Mouse (Mus musculus) midbrain, embryonic 12.5 days (tissue): ENCODE measurements at regions not wholly inside any gene's neighbourhood (a gene's known extent, or its start where the extent isn't known, plus 50 kb on each side); places are given as distances from the start of the nearest gene placed in this dataset.
A peak's percentile ranks its signal among the peaks of the same experiment; 100 is the strongest.

Source experiments
- ATAC-seq: fragments of 200-750 bp; cut with Nextera tagmentation; 2 replicates; pipeline ENCODE4 v1.8.0; 2017; ENCODE audit warnings: low read depth, moderate TSS enrichment, moderate library complexity; ENCODE audit not compliant: low FRiP score
- H3K27ac ChIP-seq: fragments of 300-500 bp; sonication (generic); replicated peaks from 2 replicates; pipeline ENCODE4 v1.5.1; 2016; ENCODE audit warnings: mild to moderate bottlenecking
- H3K27me3 ChIP-seq: fragments of 300-500 bp; sonication (generic); 2 replicates; pipeline ENCODE4 v1.6.1; 2016; ENCODE audit warnings: mild to moderate bottlenecking
- H3K36me3 ChIP-seq: fragments of 300-500 bp; sonication (generic); 2 replicates; pipeline ENCODE4 v1.6.1; 2016
- H3K4me1 ChIP-seq: fragments of 300-500 bp; sonication (generic); 2 replicates; pipeline ENCODE4 v1.6.1; 2016
- H3K4me2 ChIP-seq: fragments of 300-500 bp; sonication (generic); replicated peaks from 2 replicates; pipeline ENCODE4 v1.6.1; 2016; ENCODE audit warnings: mild to moderate bottlenecking, moderate library complexity
- H3K4me3 ChIP-seq: fragments of 300-500 bp; sonication (generic); 2 replicates; pipeline ENCODE4 v1.5.1; 2016; ENCODE audit warnings: mild to moderate bottlenecking
- H3K9ac ChIP-seq: fragments of 300-500 bp; sonication (generic); replicated peaks from 2 replicates; pipeline ENCODE4 v1.6.1; 2016; ENCODE audit warnings: mild to moderate bottlenecking, moderate library complexity
- H3K9me3 ChIP-seq: fragments of 300-500 bp; sonication (generic); 2 replicates; pipeline ENCODE4 v1.6.1; 2016; ENCODE audit warnings: mild to moderate bottlenecking
- WGBS: fragments of 180-500 bp; shearing (Covaris S2); methylation state at CpG from one replicate; pipeline ENCODE4 v1.1.7; 2016; 5-methylcytosine and 5-hydroxymethylcytosine counted together

GRCm38 (mm10) chr3:149601276-149601675 is 610.9 kb upstream of the Adgrl2 start:
- Histone ChIP-seq H3K4me2 (no peak overlapping the region), H3K27ac (no peak overlapping the region), H3K9ac (no peak overlapping the region), H3K4me3 (no peak overlapping the region), H3K4me1 (no peaks in the 10 kb centered on the region), H3K36me3 (no peaks in the 10 kb centered on the region), H3K9me3 (no peaks in the 10 kb centered on the region), H3K27me3 (peaks cover 4% of the 10 kb centered on the region; the same call in 1 of the 2 replicates)
- 86% methylated on average over 5 of the region's 5 CpGs for WGBS
- no peak for ATAC-seq

- Histone ChIP-seq H3K9me3 (no peaks in the 10 kb centered on the region), H3K27me3 (0 out of 2 replicates have a peak, but pooled peaks cover 4% of the 10 kb centered on the region), H3K4me2 (no peak overlapping the region), H3K4me1 (no peaks in the 10 kb centered on the region), H3K27ac (no peak overlapping the region), H3K4me3 (no peak overlapping the region), H3K9ac (no peak overlapping the region), H3K36me3 (no peaks in the 10 kb centered on the region)
- 68% methylated on average over 4 of the region's 4 CpGs for WGBS
- no peak for ATAC-seq
Measured at GRCm38 (mm10) chr3:149594470-149594869, 604.1 kb upstream of the Adgrl2 start.

GRCm38 (mm10) chr3:149585769-149586168 is 595.4 kb upstream of the Adgrl2 start:
- H3K27me3 ChIP-seq, result no peaks in the 10 kb centered on the region
- no peak overlapping the region for H3K4me2 ChIP-seq
- no peaks in the 10 kb centered on the region for H3K36me3 ChIP-seq
- 25% methylated on average over 2 of the region's 2 CpGs for WGBS
- H3K27ac ChIP-seq, result no peak overlapping the region
- no peak overlapping the region for H3K4me3 ChIP-seq
- H3K4me1 ChIP-seq, result peaks cover 8% of the 10 kb centered on the region
- peak; percentile 55; the same call in 1 of the 2 replicates for ATAC-seq
- no peaks in the 10 kb centered on the region for H3K9me3 ChIP-seq
- no peak overlapping the region for H3K9ac ChIP-seq

GRCm38 (mm10) chr3:149581141-149581540 is 590.8 kb upstream of the Adgrl2 start:
- peaks cover 8% of the 10 kb centered on the region for H3K4me1 ChIP-seq
- no peak overlapping the region for H3K27ac ChIP-seq
- H3K9me3 ChIP-seq, result no peaks in the 10 kb centered on the region
- no peaks in the 10 kb centered on the region for H3K27me3 ChIP-seq
- 20% methylated on average over 3 of the region's 3 CpGs for WGBS
- no peak overlapping the region for H3K9ac ChIP-seq
- H3K36me3 ChIP-seq, result no peaks in the 10 kb centered on the region
- ATAC-seq, result peak; percentile 63; the same call in 1 of the 2 replicates
- no peak overlapping the region for H3K4me2 ChIP-seq
- H3K4me3 ChIP-seq, result no peak overlapping the region

- 81% methylated on average over 3 of the region's 3 CpGs for WGBS
- no peak overlapping the region for H3K27ac ChIP-seq
Measured at GRCm38 (mm10) chr3:149575678-149576077, 585.3 kb upstream of the Adgrl2 start.

GRCm38 (mm10) chr3:149566853-149567252 is 576.5 kb upstream of the Adgrl2 start:
- Histone ChIP-seq H3K4me3 (no peak overlapping the region), H3K36me3 (no peaks in the 10 kb centered on the region), H3K4me2 (no peak overlapping the region), H3K9me3 (no peaks in the 10 kb centered on the region), H3K27ac (no peak overlapping the region), H3K27me3 (no peaks in the 10 kb centered on the region), H3K4me1 (no peaks in the 10 kb centered on the region), H3K9ac (no peak overlapping the region)
- no peak for ATAC-seq
- WGBS, result 88% methylated on average over 6 of the region's 6 CpGs

More at GRCm38 (mm10) chr3:149575678-149576077, 585.3 kb upstream of the Adgrl2 start:
- Histone ChIP-seq H3K4me2 (no peak overlapping the region), H3K9ac (no peak overlapping the region), H3K4me3 (no peak overlapping the region), H3K9me3 (no peaks in the 10 kb centered on the region), H3K27me3 (no peaks in the 10 kb centered on the region), H3K36me3 (no peaks in the 10 kb centered on the region), H3K4me1 (no peaks in the 10 kb centered on the region)
- no peak for ATAC-seq

GRCm38 (mm10) chr3:149550231-149550951 is 560.0 kb upstream of the Adgrl2 start:
- no peak overlapping the region for H3K27ac ChIP-seq
- WGBS, result 91% methylated on average over 9 of the region's 9 CpGs
- no peak overlapping the region for H3K9ac ChIP-seq
- no peaks in the 10 kb centered on the region for H3K9me3 ChIP-seq
- H3K4me1 ChIP-seq, result no peaks in the 10 kb centered on the region
- H3K4me3 ChIP-seq, result no peak overlapping the region
- ATAC-seq, result no peak
- H3K4me2 ChIP-seq, result no peak overlapping the region
- H3K27me3 ChIP-seq, result no peaks in the 10 kb centered on the region
- no peaks in the 10 kb centered on the region for H3K36me3 ChIP-seq

GRCm38 (mm10) chr3:149547045-149547444 is 556.7 kb upstream of the Adgrl2 start:
- H3K36me3 ChIP-seq, result no peaks in the 10 kb centered on the region
- no peak overlapping the region for H3K27ac ChIP-seq
- ATAC-seq, result no peak
- 0 out of 2 replicates have a peak, but pooled peaks cover 6% of the 10 kb centered on the region for H3K27me3 ChIP-seq
- no peak overlapping the region for H3K4me2 ChIP-seq
- no peak overlapping the region for H3K4me3 ChIP-seq
- 75% methylated on average over 6 of the region's 6 CpGs for WGBS
- no peak overlapping the region for H3K9ac ChIP-seq
- H3K4me1 ChIP-seq, result no peaks in the 10 kb centered on the region
- H3K9me3 ChIP-seq, result no peaks in the 10 kb centered on the region

GRCm38 (mm10) chr3:149546256-149546655 is 555.9 kb upstream of the Adgrl2 start:
- no peak overlapping the region for H3K4me2 ChIP-seq
- no peak for ATAC-seq
- H3K4me3 ChIP-seq, result no peak overlapping the region
- no peak overlapping the region for H3K9ac ChIP-seq
- 0 out of 2 replicates have a peak, but pooled peaks cover 7% of the 10 kb centered on the region for H3K27me3 ChIP-seq
- H3K9me3 ChIP-seq, result no peaks in the 10 kb centered on the region
- WGBS, result 84% methylated on average over 10 of the region's 10 CpGs
- no peaks in the 10 kb centered on the region for H3K4me1 ChIP-seq
- H3K36me3 ChIP-seq, result no peaks in the 10 kb centered on the region
- no peak overlapping the region for H3K27ac ChIP-seq

- no peaks in the 10 kb centered on the region for H3K9me3 ChIP-seq
- no peaks in the 10 kb centered on the region for H3K36me3 ChIP-seq
- H3K4me3 ChIP-seq, result no peak overlapping the region
- no peak overlapping the region for H3K27ac ChIP-seq
- 20% methylated on average over 4 of the region's 4 CpGs for WGBS
- no peak for ATAC-seq
- no peak overlapping the region for H3K4me2 ChIP-seq
- peaks cover 48% of the 10 kb centered on the region for H3K27me3 ChIP-seq
- no peaks in the 10 kb centered on the region for H3K4me1 ChIP-seq
- H3K9ac ChIP-seq, result no peak overlapping the region
Measured at GRCm38 (mm10) chr3:149534183-149534582, 543.8 kb upstream of the Adgrl2 start.

GRCm38 (mm10) chr3:149530026-149530607 is 539.8 kb upstream of the Adgrl2 start:
- Histone ChIP-seq H3K9me3 (no peaks in the 10 kb centered on the region), H3K4me2 (no peak overlapping the region), H3K9ac (no peak overlapping the region), H3K27me3 (peaks cover 44% of the 10 kb centered on the region), H3K36me3 (no peaks in the 10 kb centered on the region), H3K4me1 (no peaks in the 10 kb centered on the region), H3K27ac (no peak overlapping the region), H3K4me3 (no peak overlapping the region)
- WGBS, result 54% methylated on average over 13 of the region's 13 CpGs
- peak; percentile 83 for ATAC-seq

GRCm38 (mm10) chr3:149526509-149526908 is 536.2 kb upstream of the Adgrl2 start:
- ATAC-seq, result no peak
- H3K9me3 ChIP-seq, result no peaks in the 10 kb centered on the region
- peaks cover 54% of the 10 kb centered on the region for H3K27me3 ChIP-seq
- 92% methylated on average over 3 of the region's 3 CpGs for WGBS
- H3K36me3 ChIP-seq, result no peaks in the 10 kb centered on the region
- H3K4me1 ChIP-seq, result no peaks in the 10 kb centered on the region
- no peak overlapping the region for H3K9ac ChIP-seq
- no peak overlapping the region for H3K4me3 ChIP-seq
- H3K27ac ChIP-seq, result no peak overlapping the region
- no peak overlapping the region for H3K4me2 ChIP-seq
